Mouse (Mus musculus) heart, embryonic 11.5 days (tissue): ENCODE measurements around the gene Dtnbp1. TPM values are rescaled to one million over a fixed set of nuclear protein-coding genes. Genes with fewer than 3 reads are reported as not detected.

ENCODE experiments used
- ATAC-seq: fragments of 200-750 bp; cut with Nextera tagmentation; replicated peaks from 2 replicates; pipeline ENCODE4 v1.8.0; 2017; ENCODE audit warnings: moderate library complexity; ENCODE audit not compliant: insufficient number of reproducible peaks, low FRiP score, low TSS enrichment
- H3K27ac ChIP-seq: fragments of 300-500 bp; sonication (generic); 2 replicates; pipeline ENCODE4 v1.5.1; 2014; ENCODE audit warnings: mild to moderate bottlenecking, low read depth, low read length
- H3K27me3 ChIP-seq: fragments of 300-500 bp; sonication (generic); 2 replicates; pipeline ENCODE4 v1.6.1; 2014; ENCODE audit warnings: mild to moderate bottlenecking, low read length, mixed read lengths; ENCODE audit not compliant: control insufficient read depth, insufficient read depth
- H3K36me3 ChIP-seq: fragments of 300-500 bp; sonication (generic); 2 replicates; pipeline ENCODE4 v1.6.1; 2014; ENCODE audit warnings: mild to moderate bottlenecking, low read length, moderate library complexity, mixed read lengths; ENCODE audit not compliant: control insufficient read depth, insufficient read depth
- H3K4me1 ChIP-seq: fragments of 300-500 bp; sonication (generic); 2 replicates; pipeline ENCODE4 v1.6.1; 2014; ENCODE audit warnings: low read length; ENCODE audit not compliant: control insufficient read depth, insufficient read depth
- H3K4me2 ChIP-seq: fragments of 300-500 bp; sonication (generic); 2 replicates; pipeline ENCODE4 v1.6.1; 2014; ENCODE audit warnings: mild to moderate bottlenecking, moderate library complexity
- H3K4me3 ChIP-seq: fragments of 300-500 bp; sonication (generic); 2 replicates; pipeline ENCODE4 v1.5.1; 2014; ENCODE audit warnings: low read depth, low read length
- H3K9ac ChIP-seq: fragments of 300-500 bp; sonication (generic); 2 replicates; pipeline ENCODE4 v1.6.1; 2014; ENCODE audit warnings: mild to moderate bottlenecking, low read depth, low read length, moderate library complexity
- H3K9me3 ChIP-seq: fragments of 300-500 bp; sonication (generic); replicated peaks from 2 replicates; pipeline ENCODE4 v1.6.1; 2016; ENCODE audit warnings: low read length; ENCODE audit not compliant: control insufficient read depth
- WGBS: fragments of 180-500 bp; shearing (Covaris S2); extraction: QIAGEN DNeasy Blood & Tissue Kit; methylation state at CpG from one replicate; pipeline ENCODE4 v1.1.7; 2014; ENCODE audit not compliant: insufficient replicate concordance; 5-methylcytosine and 5-hydroxymethylcytosine counted together
- polyA plus RNA-seq: library from polyadenylated mRNA; unstranded; fragments of >200 nt; fragmentation: Nextera tagmentation; extraction: Ambion mirVana; gene quantifications from 2 replicates; pipeline ENCODE4 v1.2.1, GENCODE M21; 2014

Dtnbp1 gene
- polyA plus RNA-seq, 1 experiment from 2014 or later = 64.1 TPM

GRCm38 (mm10) chr13:45007726-45008125 lies 5.8 kb upstream of the Dtnbp1 start:
- no peak for ATAC-seq
- H3K9me3 ChIP-seq = no peaks in the 10 kb centered on the region
- 78% methylated on average over 6 of the region's 6 CpGs for WGBS

DNA sequence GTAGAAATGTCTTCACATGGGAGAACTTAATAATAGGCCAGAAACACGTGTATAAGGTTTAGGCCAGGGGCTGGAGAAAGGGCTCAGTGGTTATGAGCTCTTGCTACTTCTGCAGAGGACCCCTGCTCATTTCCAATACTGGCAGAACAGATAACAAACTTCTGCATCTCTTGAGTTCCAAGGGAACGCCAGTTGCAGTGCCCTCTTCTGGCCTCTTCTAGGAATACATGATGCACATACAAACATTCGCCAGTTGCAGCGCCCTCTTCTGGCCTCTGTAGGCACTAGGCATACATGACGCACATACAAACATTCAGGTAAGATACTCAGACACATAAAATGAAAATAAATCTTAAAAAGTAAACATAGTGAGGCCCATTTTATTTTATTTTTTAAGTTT lies 4.5 kb upstream of the Dtnbp1 start:
- WGBS = 79% methylated on average over 5 of the region's 5 CpGs
- peaks cover 5% of the 10 kb centered on the region; the same call in 1 of the 2 replicates for H3K4me1 ChIP-seq

More at GRCm38 (mm10) chr13:45007726-45008125, 5.8 kb upstream of the Dtnbp1 start:
- Histone ChIP-seq H3K36me3 (no peaks in the 10 kb centered on the region), H3K27me3 (no peaks in the 10 kb centered on the region), H3K4me3 (no peak overlapping the region), H3K9ac (no peak overlapping the region), H3K4me2 (no peak overlapping the region), H3K27ac (no peak overlapping the region), H3K4me1 (no peaks in the 10 kb centered on the region)

GRCm38 (mm10) chr13:45005861-45006260 lies 3.9 kb upstream of the Dtnbp1 start:
- Histone ChIP-seq H3K4me2 (no peak overlapping the region), H3K27me3 (no peaks in the 10 kb centered on the region), H3K9ac (no peak overlapping the region), H3K9me3 (no peaks in the 10 kb centered on the region), H3K27ac (no peak overlapping the region), H3K4me1 (peaks cover 5% of the 10 kb centered on the region; the same call in 1 of the 2 replicates), H3K4me3 (no peak overlapping the region), H3K36me3 (no peaks in the 10 kb centered on the region)
- WGBS = 67% methylated on average over 7 of the region's 7 CpGs
- ATAC-seq = no peak

More for the DNA sequence above, 4.5 kb upstream of the Dtnbp1 start:
- H3K4me3 ChIP-seq = no peak overlapping the region
- H3K9me3 ChIP-seq = no peaks in the 10 kb centered on the region
- H3K27ac ChIP-seq = no peak overlapping the region
- no peak for ATAC-seq
- H3K27me3 ChIP-seq = no peaks in the 10 kb centered on the region
- H3K4me2 ChIP-seq = no peak overlapping the region
- H3K36me3 ChIP-seq = no peaks in the 10 kb centered on the region
- no peak overlapping the region for H3K9ac ChIP-seq

- no peaks in the 10 kb centered on the region for H3K36me3 ChIP-seq
- no peaks in the 10 kb centered on the region for H3K27me3 ChIP-seq
- WGBS = 85% methylated on average over 5 of the region's 5 CpGs
- H3K9ac ChIP-seq = no peak overlapping the region
- H3K9me3 ChIP-seq = no peaks in the 10 kb centered on the region
- H3K27ac ChIP-seq = no peak overlapping the region
- no peak overlapping the region for H3K4me2 ChIP-seq
- H3K4me3 ChIP-seq = no peak overlapping the region
- peaks cover 11% of the 10 kb centered on the region for H3K4me1 ChIP-seq
- no peak for ATAC-seq
Measured at GRCm38 (mm10) chr13:45004987-45005592, 3.1 kb upstream of the Dtnbp1 start.

GRCm38 (mm10) chr13:45003026-45003425 lies 1.1 kb upstream of the Dtnbp1 start:
- Histone ChIP-seq H3K4me1 (peaks cover 26% of the 10 kb centered on the region), H3K4me3 (no peak overlapping the region), H3K9ac (no peak overlapping the region), H3K27ac (no peak overlapping the region), H3K9me3 (no peaks in the 10 kb centered on the region), H3K4me2 (peak overlapping the region; percentile 84; the same call in 1 of the 2 replicates), H3K36me3 (peaks cover 3% of the 10 kb centered on the region; the same call in 1 of the 2 replicates), H3K27me3 (no peaks in the 10 kb centered on the region)
- WGBS = 81% methylated on average over 5 of the region's 5 CpGs
- ATAC-seq = no peak

DNA sequence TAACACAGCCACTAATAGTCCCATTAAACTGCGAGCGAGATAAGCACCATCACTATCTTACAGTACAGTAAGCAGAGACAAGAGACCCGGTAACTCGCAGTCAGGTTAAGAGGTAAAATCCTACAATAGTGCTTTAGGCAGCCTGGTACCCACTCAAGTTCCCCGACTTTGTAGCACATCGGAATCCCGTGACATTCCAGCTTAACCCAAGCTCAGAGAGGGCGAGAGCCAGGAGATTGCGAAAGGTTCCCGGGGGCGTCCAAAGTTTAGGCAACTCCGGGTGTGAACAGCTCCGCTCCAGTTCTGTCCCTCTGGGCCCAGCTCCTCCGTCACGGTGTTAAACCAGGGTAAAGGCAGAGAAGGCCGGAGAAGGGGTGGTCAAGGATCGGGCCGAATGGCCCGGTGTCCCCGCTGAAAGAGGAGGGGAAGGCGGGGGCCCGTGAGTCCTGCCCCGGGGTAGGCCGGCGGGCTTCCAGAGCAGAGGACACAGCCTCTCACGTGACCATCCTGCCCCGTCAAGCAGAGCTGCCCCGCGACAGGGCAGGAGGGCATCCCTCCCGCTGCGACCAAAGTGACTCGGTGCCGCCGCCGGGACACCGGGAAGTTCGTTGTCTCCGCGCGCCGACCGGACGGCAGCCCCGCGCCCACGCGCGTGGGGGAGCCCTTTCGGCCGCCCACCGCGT lies 578 bp downstream of the Dtnbp1 start:
- WGBS = under 1% methylated on average over 45 of the region's 52 CpGs
- Histone ChIP-seq H3K27me3 (no peaks in the 10 kb centered on the region), H3K9ac (peak overlapping the region; percentile 92), H3K4me2 (peak overlapping the region; percentile 84), H3K27ac (peak overlapping the region; percentile 81), H3K4me3 (peak overlapping the region; percentile 92), H3K9me3 (no peaks in the 10 kb centered on the region), H3K36me3 (peaks cover 3% of the 10 kb centered on the region; the same call in 1 of the 2 replicates), H3K4me1 (peaks cover 26% of the 10 kb centered on the region)
- ATAC-seq = peak; percentile 85

GRCm38 (mm10) chr13:45000836-45001227 lies 1.1 kb downstream of the Dtnbp1 start:
- Histone ChIP-seq H3K36me3 (peaks cover 3% of the 10 kb centered on the region; the same call in 1 of the 2 replicates), H3K27me3 (no peaks in the 10 kb centered on the region), H3K4me2 (peak overlapping the region; percentile 84), H3K4me1 (peaks cover 26% of the 10 kb centered on the region), H3K9me3 (no peaks in the 10 kb centered on the region), H3K9ac (peak overlapping the region; percentile 92), H3K4me3 (peak overlapping the region; percentile 92), H3K27ac (peak overlapping the region; percentile 81)
- ATAC-seq = no peak
- 27% methylated on average over 7 of the region's 7 CpGs for WGBS

- no peak overlapping the region for H3K4me3 ChIP-seq
- 91% methylated on average over 12 of the region's 12 CpGs for WGBS
- H3K4me2 ChIP-seq = no peak overlapping the region
- H3K36me3 ChIP-seq = peaks cover 3% of the 10 kb centered on the region; the same call in 1 of the 2 replicates
- no peak overlapping the region for H3K27ac ChIP-seq
- no peak overlapping the region for H3K9ac ChIP-seq
- H3K9me3 ChIP-seq = no peaks in the 10 kb centered on the region
- ATAC-seq = no peak
- H3K27me3 ChIP-seq = no peaks in the 10 kb centered on the region
- H3K4me1 ChIP-seq = peaks cover 26% of the 10 kb centered on the region
Measured at GRCm38 (mm10) chr13:44999211-44999610, 2.7 kb downstream of the Dtnbp1 start.
